Mouse (Mus musculus) forebrain, embryonic 15.5 days (tissue): ENCODE data around the gene Cd34. TPM values are rescaled to one million over a fixed set of nuclear protein-coding genes. Genes with fewer than 3 reads are reported as not detected.
A peak's percentile ranks its signal among the peaks of the same experiment; 100 is the strongest.

Experiments
- ATAC-seq: fragments of 200-750 bp; cut with Nextera tagmentation; replicated peaks from 2 replicates; pipeline ENCODE4 v1.8.0; 2017; ENCODE audit warnings: mild to moderate bottlenecking, moderate TSS enrichment, moderate library complexity
- H3K27ac ChIP-seq: fragments of 300-500 bp; sonication (generic); replicated peaks from 2 replicates; pipeline ENCODE4 v1.5.1; 2015; ENCODE audit warnings: mild to moderate bottlenecking, inconsistent platforms
- H3K27me3 ChIP-seq: fragments of 300-500 bp; sonication (generic); 2 replicates; pipeline ENCODE4 v1.6.1; 2015; ENCODE audit warnings: inconsistent platforms
- H3K36me3 ChIP-seq: fragments of 300-500 bp; sonication (generic); 2 replicates; pipeline ENCODE4 v1.6.1; 2015; ENCODE audit warnings: mild to moderate bottlenecking, inconsistent platforms
- H3K4me1 ChIP-seq: fragments of 300-500 bp; sonication (generic); 2 replicates; pipeline ENCODE4 v1.6.1; 2015; ENCODE audit warnings: inconsistent platforms
- H3K4me2 ChIP-seq: fragments of 300-500 bp; sonication (generic); replicated peaks from 2 replicates; pipeline ENCODE4 v1.6.1; 2015; ENCODE audit warnings: mild to moderate bottlenecking, inconsistent platforms
- H3K4me3 ChIP-seq: fragments of 300-500 bp; sonication (generic); 2 replicates; pipeline ENCODE4 v1.5.1; 2015; ENCODE audit warnings: mild to moderate bottlenecking, inconsistent platforms
- H3K9ac ChIP-seq: fragments of 300-500 bp; sonication (generic); replicated peaks from 2 replicates; pipeline ENCODE4 v1.6.1; 2015; ENCODE audit warnings: mild to moderate bottlenecking, inconsistent platforms
- H3K9me3 ChIP-seq: fragments of 300-500 bp; sonication (generic); 2 replicates; pipeline ENCODE4 v1.6.1; 2016; ENCODE audit warnings: inconsistent platforms
- WGBS: fragments of 180-500 bp; shearing (Covaris S2); methylation state at CpG from one replicate; pipeline ENCODE4 v1.1.7; 2015; ENCODE audit warnings: mixed read lengths; 5-methylcytosine and 5-hydroxymethylcytosine counted together
- polyA plus RNA-seq: library from polyadenylated mRNA; unstranded; fragments of >200 nt; fragmentation: Nextera tagmentation; extraction: Ambion mirVana; gene quantifications from 2 replicates; pipeline ENCODE4 v1.2.1, GENCODE M21; 2015

Gene Cd34
- polyA plus RNA-seq, 1 experiment from 2014 or later = 26.3 TPM

DNA sequence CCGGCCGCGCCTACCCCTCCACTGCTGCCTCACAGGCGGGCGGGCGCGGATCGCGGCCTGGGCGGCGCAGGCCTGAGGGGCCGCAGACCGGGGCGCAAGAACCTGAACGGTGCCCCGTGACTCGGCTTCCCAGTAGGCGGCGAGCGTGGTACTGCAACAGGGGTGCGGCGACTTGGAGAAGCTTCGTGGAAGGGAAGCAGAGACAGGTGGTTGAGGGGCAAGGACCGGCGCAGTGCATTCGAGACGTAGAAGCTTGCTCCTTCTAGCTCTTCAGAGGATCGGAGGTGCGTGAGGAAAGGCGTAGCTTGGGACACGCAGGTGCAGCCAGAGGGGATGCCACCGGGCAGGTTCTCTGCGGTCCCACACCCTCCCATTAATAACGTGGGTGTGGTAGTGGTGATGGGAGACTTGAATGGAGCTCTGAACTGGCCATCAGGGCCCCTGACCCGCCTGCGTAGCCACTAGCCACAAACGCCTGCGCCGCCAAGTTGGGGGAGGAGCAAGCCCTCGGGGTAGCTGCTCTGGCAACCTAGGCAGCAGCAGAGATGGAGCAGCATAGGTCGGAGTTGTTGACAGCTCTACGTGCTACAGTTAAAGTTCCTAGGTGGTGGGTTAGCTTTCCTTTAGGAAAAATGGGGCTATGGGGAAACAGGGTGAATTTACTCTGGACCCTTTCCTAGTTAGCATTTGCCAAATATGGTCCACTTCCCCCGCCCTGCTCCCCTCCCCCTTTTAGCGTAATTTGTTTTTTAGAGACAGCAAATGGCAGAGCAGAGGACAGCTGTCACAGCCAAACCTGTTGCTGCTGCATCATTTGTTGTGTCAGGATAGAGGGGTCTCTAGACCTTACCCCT is 38.1 kb downstream of the Cd34 start:
- WGBS = under 1% methylated on average over 44 of the region's 44 CpGs
- ATAC-seq = peak; percentile 85

DNA sequence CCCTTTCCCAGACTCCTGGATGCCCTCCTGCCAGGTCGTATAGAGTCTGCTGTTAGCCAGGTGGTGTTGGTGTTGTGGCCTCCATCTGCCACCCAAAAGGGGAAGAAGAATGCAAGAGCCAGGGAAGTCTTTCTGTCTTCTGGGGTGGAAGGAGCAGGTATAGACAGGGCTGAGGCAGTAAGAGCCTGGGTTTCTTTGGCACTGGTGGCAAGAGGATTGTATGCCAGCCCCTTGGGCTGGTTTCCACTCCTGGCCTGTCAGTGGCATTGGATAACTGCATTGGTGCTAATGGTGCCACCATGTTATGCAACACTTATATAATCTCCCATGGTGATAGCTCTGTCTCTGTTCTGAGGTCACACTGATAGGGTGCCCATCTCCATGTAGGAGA is 38.7 kb downstream of the Cd34 start:
- 11% methylated on average over 1 of the region's 1 CpGs for WGBS
- Histone ChIP-seq H3K9ac (no peak overlapping the region), H3K4me2 (peak overlapping the region; percentile 90)

More for the DNA sequence above, 38.1 kb downstream of the Cd34 start:
- Histone ChIP-seq H3K4me3 (peak overlapping the region; percentile 81), H3K9me3 (no peaks in the 10 kb centered on the region), H3K4me2 (peak overlapping the region; percentile 90), H3K9ac (peak overlapping the region; percentile 76), H3K27me3 (no peaks in the 10 kb centered on the region), H3K27ac (peak overlapping the region; percentile 79), H3K36me3 (no peaks in the 10 kb centered on the region), H3K4me1 (peaks cover 19% of the 10 kb centered on the region)

GRCm38 (mm10) chr1:194977946-194978720 is 39.5 kb downstream of the Cd34 start:
- Histone ChIP-seq H3K27me3 (no peaks in the 10 kb centered on the region), H3K4me3 (no peak overlapping the region), H3K4me2 (peak overlapping the region; percentile 90), H3K36me3 (no peaks in the 10 kb centered on the region), H3K9ac (no peak overlapping the region), H3K4me1 (peaks cover 19% of the 10 kb centered on the region), H3K27ac (peak overlapping the region; percentile 47; the same call in 1 of the 2 replicates), H3K9me3 (no peaks in the 10 kb centered on the region)
- 29% methylated on average over 5 of the region's 5 CpGs for WGBS
- peak; percentile 30 for ATAC-seq

More for the DNA sequence above, 38.7 kb downstream of the Cd34 start:
- peak; percentile 7; the same call in 1 of the 2 replicates for ATAC-seq
- H3K27ac ChIP-seq = peak overlapping the region; percentile 47; the same call in 1 of the 2 replicates
- no peaks in the 10 kb centered on the region for H3K27me3 ChIP-seq
- H3K4me3 ChIP-seq = peak overlapping the region; percentile 81
- H3K9me3 ChIP-seq = no peaks in the 10 kb centered on the region
- peaks cover 19% of the 10 kb centered on the region for H3K4me1 ChIP-seq
- no peaks in the 10 kb centered on the region for H3K36me3 ChIP-seq

- H3K27ac ChIP-seq = no peak overlapping the region
Observed at GRCm38 (mm10) chr1:194980826-194981435, 42.3 kb downstream of the Cd34 start.

GRCm38 (mm10) chr1:194982931-194983690 is 44.5 kb downstream of the Cd34 start:
- Histone ChIP-seq H3K27ac (0 out of 2 replicates have a peak overlapping the region, but pooled peaks have one; percentile 29), H3K36me3 (no peaks in the 10 kb centered on the region), H3K4me1 (peaks cover 1% of the 10 kb centered on the region), H3K4me3 (no peak overlapping the region), H3K4me2 (no peak overlapping the region), H3K9ac (no peak overlapping the region), H3K27me3 (no peaks in the 10 kb centered on the region), H3K9me3 (no peaks in the 10 kb centered on the region)
- ATAC-seq = peak; percentile 32; the same call in 1 of the 2 replicates
- WGBS = 53% methylated on average over 5 of the region's 5 CpGs

More at GRCm38 (mm10) chr1:194980826-194981435, 42.3 kb downstream of the Cd34 start:
- Histone ChIP-seq H3K4me1 (peaks cover 18% of the 10 kb centered on the region), H3K9me3 (no peaks in the 10 kb centered on the region), H3K4me3 (no peak overlapping the region), H3K4me2 (no peak overlapping the region), H3K27me3 (no peaks in the 10 kb centered on the region), H3K36me3 (no peaks in the 10 kb centered on the region), H3K9ac (no peak overlapping the region)
- 86% methylated on average over 1 of the region's 1 CpGs for WGBS
- no peak for ATAC-seq

- Histone ChIP-seq H3K4me1 (no peaks in the 10 kb centered on the region), H3K36me3 (no peaks in the 10 kb centered on the region), H3K4me2 (no peak overlapping the region), H3K4me3 (no peak overlapping the region), H3K9me3 (no peaks in the 10 kb centered on the region), H3K27me3 (no peaks in the 10 kb centered on the region), H3K27ac (no peak overlapping the region), H3K9ac (no peak overlapping the region)
- 88% methylated on average over 3 of the region's 3 CpGs for WGBS
- ATAC-seq = no peak
Observed at GRCm38 (mm10) chr1:194984914-194985313, 46.3 kb downstream of the Cd34 start.

GRCm38 (mm10) chr1:194985442-194986210 is 47.0 kb downstream of the Cd34 start:
- WGBS = 85% methylated on average over 4 of the region's 4 CpGs
- no peak overlapping the region for H3K27ac ChIP-seq
- no peak overlapping the region for H3K4me3 ChIP-seq
- no peak overlapping the region for H3K9ac ChIP-seq
- H3K27me3 ChIP-seq = no peaks in the 10 kb centered on the region
- no peaks in the 10 kb centered on the region for H3K4me1 ChIP-seq
- no peak overlapping the region for H3K4me2 ChIP-seq
- no peaks in the 10 kb centered on the region for H3K36me3 ChIP-seq
- no peak for ATAC-seq
- no peaks in the 10 kb centered on the region for H3K9me3 ChIP-seq

- Histone ChIP-seq H3K4me1 (no peaks in the 10 kb centered on the region), H3K27me3 (no peaks in the 10 kb centered on the region), H3K4me2 (no peak overlapping the region), H3K9ac (no peak overlapping the region), H3K9me3 (no peaks in the 10 kb centered on the region), H3K4me3 (no peak overlapping the region), H3K36me3 (no peaks in the 10 kb centered on the region), H3K27ac (no peak overlapping the region)
- WGBS = 97% methylated on average over 1 of the region's 1 CpGs
- ATAC-seq = no peak
Observed at GRCm38 (mm10) chr1:194989024-194989423, 50.4 kb downstream of the Cd34 start.

DNA sequence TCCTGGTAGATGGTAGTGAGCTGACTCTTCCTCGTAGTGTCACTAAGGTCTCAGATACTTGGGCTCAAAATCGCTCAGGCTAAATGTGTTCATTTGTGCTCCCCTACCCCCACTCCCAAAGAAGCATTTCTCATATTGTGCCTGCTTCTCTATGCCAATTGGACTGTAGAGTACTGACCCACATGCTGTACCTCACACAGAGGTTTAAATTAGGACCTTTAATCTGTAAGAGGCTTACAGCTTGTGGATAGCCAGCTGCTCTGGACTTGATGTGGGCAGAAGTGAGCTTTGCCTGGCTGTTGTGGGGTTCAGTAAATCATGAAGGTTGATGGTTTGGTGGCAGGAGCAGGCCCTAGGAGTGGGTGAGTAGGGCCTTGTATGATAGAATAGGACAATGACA is 52.4 kb downstream of the Cd34 start:
- H3K4me1 ChIP-seq = no peaks in the 10 kb centered on the region
- H3K4me3 ChIP-seq = no peak overlapping the region
- H3K9me3 ChIP-seq = no peaks in the 10 kb centered on the region
- no peak overlapping the region for H3K27ac ChIP-seq
- ATAC-seq = no peak
- H3K9ac ChIP-seq = no peak overlapping the region
- no peaks in the 10 kb centered on the region for H3K36me3 ChIP-seq
- WGBS = 88% methylated on average over 2 of the region's 2 CpGs
- H3K27me3 ChIP-seq = no peaks in the 10 kb centered on the region
- no peak overlapping the region for H3K4me2 ChIP-seq

DNA sequence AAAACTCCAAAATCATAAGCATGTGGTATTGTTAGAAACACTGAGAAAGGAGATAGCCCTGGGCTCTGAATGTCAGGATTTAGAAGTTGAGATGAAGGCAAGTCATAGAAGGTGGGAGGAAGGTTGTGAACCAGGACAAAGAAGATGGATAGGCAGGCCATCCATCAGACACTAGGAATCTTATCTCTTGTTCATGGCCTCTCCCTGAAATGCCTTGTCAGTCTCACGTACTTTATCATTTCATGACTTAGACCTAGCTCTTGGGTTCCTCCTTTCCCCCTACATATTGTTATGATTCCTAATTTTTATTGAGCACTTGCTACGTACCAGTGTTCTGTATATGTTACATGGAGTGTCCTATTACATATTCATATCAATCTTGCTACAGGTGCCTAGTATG is 53.0 kb downstream of the Cd34 start:
- ATAC-seq = no peak
- no peak overlapping the region for H3K9ac ChIP-seq
- no peak overlapping the region for H3K4me2 ChIP-seq
- H3K27ac ChIP-seq = no peak overlapping the region
- H3K4me1 ChIP-seq = no peaks in the 10 kb centered on the region
- H3K36me3 ChIP-seq = no peaks in the 10 kb centered on the region
- H3K9me3 ChIP-seq = no peaks in the 10 kb centered on the region
- no peaks in the 10 kb centered on the region for H3K27me3 ChIP-seq
- H3K4me3 ChIP-seq = no peak overlapping the region
- 96% methylated on average over 2 of the region's 2 CpGs for WGBS
